In the genomic region with DNA sequence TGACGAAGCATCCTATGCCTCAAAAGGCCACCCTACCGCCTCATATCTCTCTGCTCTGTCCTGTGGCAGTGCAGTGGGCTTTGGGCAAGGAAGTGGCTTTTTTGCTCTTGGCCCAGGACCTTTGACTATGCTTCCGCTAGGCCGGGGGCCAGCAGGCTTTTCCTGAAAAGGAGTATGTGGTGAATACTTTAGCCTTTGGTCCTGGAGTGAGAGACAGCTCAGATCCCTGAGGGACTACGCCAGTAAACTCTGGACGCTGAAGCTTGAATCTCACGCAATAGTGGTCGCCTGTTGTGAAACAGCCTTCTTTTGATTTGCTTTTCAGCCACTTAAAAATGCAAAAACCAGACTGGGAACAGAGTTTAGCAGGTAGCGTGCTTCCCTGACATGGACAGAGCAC, we compare ENCODE assay signal across 9 mouse cellular contexts. TPM values are rescaled to one million over a fixed set of nuclear protein-coding genes. Genes with fewer than 3 reads are reported as not detected.
DNase-seq lines count a peak whose midpoint lies in the region; ATAC-seq and TF ChIP-seq lines count a peak whose summit lies in the region.
"Had no signal": no experiment of that assay in that cellular context is flagged by ENCODE, and none has a peak within 500 bp of the region (broad histone marks: within the 10 kb centered on the region; RNA-seq: fewer than 3 reads in every experiment).

No protein-coding gene starts in this region.

- no peak overlapping the region for H3K4me3 ChIP-seq in forebrain, embryonic 12.5 days (replicated peaks)
- H3K4me3 ChIP-seq in forebrain, embryonic 15.5 days: no peak overlapping the region
- no peak overlapping the region for H3K4me3 ChIP-seq in kidney, embryonic 16.5 days (ENCODE audit: low read length)
- H3K4me3 ChIP-seq in myocyte: no peak overlapping the region
- H3K4me3 ChIP-seq: neural tube, embryonic 13.5 days had no signal

- no peaks in the 10 kb centered on the region for H3K79me2 ChIP-seq in myocyte (ENCODE audit: control insufficient read depth, insufficient read depth)

- 0 out of 2 replicates have a peak overlapping the region, but pooled peaks have one; percentile 19 for H3K27ac ChIP-seq in forebrain, embryonic 12.5 days
- H3K27ac ChIP-seq in forebrain, embryonic 15.5 days (replicated peaks): no peak overlapping the region
- peak overlapping the region; percentile 40; the same call in 1 of the 2 replicates for H3K27ac ChIP-seq in kidney, embryonic 16.5 days (ENCODE audit: low read length)
- H3K27ac ChIP-seq: neural tube, embryonic 13.5 days had no signal

- WGBS in forebrain, embryonic 12.5 days: 68% methylated on average over 9 of the region's 9 CpGs
- WGBS in forebrain, embryonic 15.5 days: 55% methylated on average over 9 of the region's 9 CpGs
- WGBS in kidney, embryonic 16.5 days: 57% methylated on average over 9 of the region's 9 CpGs

- peaks cover 78% of the 10 kb centered on the region for H3K4me1 ChIP-seq in forebrain, embryonic 12.5 days
- H3K4me1 ChIP-seq in forebrain, embryonic 15.5 days: peaks cover 34% of the 10 kb centered on the region
- H3K4me1 ChIP-seq in kidney, embryonic 16.5 days (ENCODE audit: insufficient read depth, low read length): peaks cover 76% of the 10 kb centered on the region

- peak; percentile 98 for DNase-seq in heart, adult 11 months
- DNase-seq in left cerebral cortex, adult 11 months (ENCODE audit: low spot score): no peak
- no peak for DNase-seq in thymus, postnatal 10 days (ENCODE audit: low spot score in 2 of 2)

- peaks cover 64% of the 10 kb centered on the region for H3K27me3 ChIP-seq in forebrain, embryonic 12.5 days
- H3K27me3 ChIP-seq in forebrain, embryonic 15.5 days: peaks cover 6% of the 10 kb centered on the region; the same call in 1 of the 2 replicates
- H3K27me3 ChIP-seq in kidney, embryonic 16.5 days (ENCODE audit: insufficient read depth, low read length): peaks cover 9% of the 10 kb centered on the region
- no peaks in the 10 kb centered on the region for H3K27me3 ChIP-seq in myocyte (ENCODE audit: control insufficient read depth, insufficient read depth, insufficient read length)

- H3K36me3 ChIP-seq in forebrain, embryonic 12.5 days (replicated peaks): no peaks in the 10 kb centered on the region
- no peaks in the 10 kb centered on the region for H3K36me3 ChIP-seq in forebrain, embryonic 15.5 days
- H3K36me3 ChIP-seq in kidney, embryonic 16.5 days (ENCODE audit: insufficient read depth, low read length): no peaks in the 10 kb centered on the region
- H3K36me3 ChIP-seq in myocyte (ENCODE audit: control insufficient read depth, insufficient read depth): no peaks in the 10 kb centered on the region
- H3K36me3 ChIP-seq: neural tube, embryonic 13.5 days had no signal

- no peak overlapping the region for H3K9ac ChIP-seq in forebrain, embryonic 12.5 days
- no peak overlapping the region for H3K9ac ChIP-seq in forebrain, embryonic 15.5 days (replicated peaks)
- H3K9ac ChIP-seq in kidney, embryonic 16.5 days (replicated peaks; ENCODE audit: low read length): peak overlapping the region; percentile 42
- H3K9ac ChIP-seq: neural tube, embryonic 13.5 days had no signal

- no peak for TF ChIP-seq POLR2A in myocyte (IDR thresholded peaks at IDR 0.05; ENCODE audit: insufficient read length, low read depth)

- ATAC-seq in forebrain, embryonic 12.5 days (ENCODE audit: low FRiP score): no peak
- ATAC-seq in forebrain, embryonic 15.5 days (replicated peaks): no peak
- no peak for ATAC-seq in kidney, embryonic 16.5 days (ENCODE audit: low FRiP score, low TSS enrichment)
- no peak for ATAC-seq in frontal cortex, adult (ENCODE audit: low TSS enrichment)

- H3K9me3 ChIP-seq in forebrain, embryonic 12.5 days: no peaks in the 10 kb centered on the region
- H3K9me3 ChIP-seq in forebrain, embryonic 15.5 days: no peaks in the 10 kb centered on the region
- no peaks in the 10 kb centered on the region for H3K9me3 ChIP-seq in kidney, embryonic 16.5 days (ENCODE audit: low read length)
- H3K9me3 ChIP-seq: neural tube, embryonic 13.5 days had no signal

- no peak overlapping the region for H3K4me2 ChIP-seq in forebrain, embryonic 12.5 days
- no peak overlapping the region for H3K4me2 ChIP-seq in forebrain, embryonic 15.5 days (replicated peaks)
- no peak overlapping the region for H3K4me2 ChIP-seq in kidney, embryonic 16.5 days (replicated peaks; ENCODE audit: low read depth, low read length)
- peak overlapping the region; percentile 36 for H3K4me2 ChIP-seq in myocyte (ENCODE audit: low read depth)
- H3K4me2 ChIP-seq: neural tube, embryonic 13.5 days had no signal

- no peak overlapping the region for H3ac ChIP-seq in myocyte (ENCODE audit: control insufficient read depth, insufficient read length)

TF ChIP-seq in myocyte, 11 proteins besides CTCF, POLR2A, EP300 and RAD21:
- TF ChIP-seq MYOG (IDR thresholded peaks at IDR 0.05; ENCODE audit: control insufficient read depth in 1 of 3, insufficient read depth in 1 of 3, insufficient read length in 2 of 3, low read depth in 2 of 3) (no peak), CEBPB (IDR thresholded peaks at IDR 0.05; ENCODE audit: insufficient read depth, poor library complexity, severe bottlenecking) (peak; percentile 97)
TF ChIP-seq in myocyte: peak in this region for 1.

RNA-seq across cellular contexts. Expression of gene Socs3, which starts 34.2 kb away (rescaled TPM):
- polyA plus RNA-seq in forebrain, embryonic 12.5 days (2016; fragmentation: Nextera tagmentation; extraction: Ambion mirVana): 13.5 and 14.7 TPM in 2 replicates
- polyA plus RNA-seq in forebrain, embryonic 15.5 days (2015; fragmentation: Nextera tagmentation; extraction: Ambion mirVana): 14.2 and 15.1 TPM in 2 replicates
- 14.6 and 15.9 TPM in 2 replicates for polyA plus RNA-seq in kidney, embryonic 16.5 days (2015; fragmentation: Nextera tagmentation; extraction: Ambion mirVana)
- 27.3 TPM for polyA plus RNA-seq in myocyte (2012; fragmentation: generic; extraction: Trizol)

RNA-seq across cellular contexts. Expression of gene Pgs1, which starts 50.5 kb away (rescaled TPM):
- polyA plus RNA-seq in forebrain, embryonic 12.5 days (2016; fragmentation: Nextera tagmentation; extraction: Ambion mirVana): 45.3 and 45.9 TPM in 2 replicates
- polyA plus RNA-seq in forebrain, embryonic 15.5 days (2015; fragmentation: Nextera tagmentation; extraction: Ambion mirVana): 52.9 and 54.3 TPM in 2 replicates
- polyA plus RNA-seq in kidney, embryonic 16.5 days (2015; fragmentation: Nextera tagmentation; extraction: Ambion mirVana): 37.5 and 41.8 TPM in 2 replicates
- polyA plus RNA-seq in myocyte (2012; fragmentation: generic; extraction: Trizol): 61.6 TPM
